Mouse (Mus musculus) Patski (cell line): Measurements from ENCODE around the gene Mef2a. TPM values are rescaled to one million over a fixed set of nuclear protein-coding genes. Genes with fewer than 3 reads are reported as not detected.

ENCODE experiments used
- ATAC-seq: fragments of 100-300 bp; one replicate; pipeline ENCODE4 v1.8.0; 2021
- CTCF ChIA-PET: fragments of 350-600 bp; sonication (Branson Sonifier 250); formaldehyde crosslinking; loops from one replicate; lab custom pipeline; 2022; ENCODE audit warnings: inconsistent platforms; lab: Charles Lee
- POLR2A ChIA-PET: fragments of 350-600 bp; sonication (Branson Sonifier 250); formaldehyde crosslinking; loops from one replicate; lab custom pipeline; 2022; ENCODE audit warnings: antibody characterized with exemption, inconsistent platforms; lab: Charles Lee
- DNase-seq: peaks from one replicate; pipeline ENCODE4 v3.0.0-alpha.2; 2011; ENCODE audit warnings: low read depth, low spot score
- H3K27me3 ChIP-seq: fragments of 371-371 bp; one replicate; pipeline ENCODE4 v1.5.1; 2021
- CTCF ChIP-seq: fragments of 100-300 bp; IDR thresholded peaks from one replicate; pipeline ENCODE4 v1.5.1; 2021
- in situ Hi-C: fragments of 300-500 bp; cut with MboI; formaldehyde crosslinking; loops from 3 replicates; pipeline ENCODE4 v1.11.1; 2018; ENCODE audit warnings: low pct_unique_long_range_greater_than_20kb, mixed read lengths
- polyA plus RNA-seq: library from polyadenylated mRNA; unstranded; gene quantifications from one replicate; pipeline ENCODE4 v1.2.3, GENCODE M21; 2021

The Mef2a gene
- polyA plus RNA-seq, 1 experiment from 2014 or later = 48.0 TPM

DNA sequence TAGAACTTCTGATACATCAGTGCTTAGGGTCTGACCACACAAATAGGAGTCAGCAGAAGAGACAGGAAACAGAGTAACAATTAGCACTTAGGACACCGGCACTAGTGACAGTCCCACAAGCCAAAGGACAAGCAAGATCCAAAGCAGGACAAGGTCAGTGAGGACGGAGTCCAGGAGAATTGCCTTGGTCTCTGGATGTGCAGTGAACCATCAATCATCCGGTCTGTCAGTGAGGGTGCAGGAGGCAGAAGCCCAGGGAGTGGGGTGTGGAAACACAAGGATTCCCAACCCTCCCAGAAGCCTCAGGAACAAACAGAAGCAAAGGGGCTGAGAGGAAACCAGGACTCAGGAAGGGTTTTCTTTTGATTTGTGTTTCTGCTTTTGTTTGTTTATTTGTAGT is 169.0 kb downstream of the Mef2a start:
- CTCF ChIA-PET = no interaction called here
- peaks cover 6% of the 10 kb centered on the region for H3K27me3 ChIP-seq
- ATAC-seq (no peak), DNase-seq (no peak)
- no peak for TF ChIP-seq CTCF
- POLR2A ChIA-PET = no interaction called here
- in situ Hi-C loops = no loop called here

DNA sequence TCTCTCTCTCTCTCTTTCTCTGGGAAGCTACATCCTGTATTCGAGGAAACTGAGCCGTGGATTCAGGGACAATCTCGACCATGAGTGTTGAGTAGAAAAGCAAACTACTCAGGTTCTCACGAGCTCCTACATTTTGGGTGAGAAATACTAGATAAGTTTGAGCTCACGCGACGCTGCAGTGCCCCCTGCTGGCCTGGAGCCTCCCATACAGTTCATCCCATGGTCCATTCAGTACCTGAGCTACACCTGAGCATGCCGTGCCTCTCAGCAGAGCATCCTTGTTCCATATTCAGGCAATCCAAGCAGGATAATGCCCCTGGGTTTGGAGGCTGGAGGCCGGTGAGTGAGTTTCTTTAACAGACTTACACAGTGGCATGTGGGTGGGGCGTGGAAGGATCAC is 173.2 kb downstream of the Mef2a start:
- DNase-seq = no peak
- peaks cover 5% of the 10 kb centered on the region for H3K27me3 ChIP-seq
- peak; percentile 77 for TF ChIP-seq CTCF
- CTCF ChIA-PET = interaction anchor here (0.5 to 2.1 kb wide), 12 partner anchors 9 to 489 kb away, joined by 3 to 15 read pairs (median 4); no protein-coding TSS in a partner anchor
- in situ Hi-C loops = loop anchor here (5.0 to 10.0 kb wide), 2 partner anchors 352 to 485 kb away; no protein-coding TSS in a partner anchor
- POLR2A ChIA-PET = no interaction called here
- ATAC-seq = no peak

DNA sequence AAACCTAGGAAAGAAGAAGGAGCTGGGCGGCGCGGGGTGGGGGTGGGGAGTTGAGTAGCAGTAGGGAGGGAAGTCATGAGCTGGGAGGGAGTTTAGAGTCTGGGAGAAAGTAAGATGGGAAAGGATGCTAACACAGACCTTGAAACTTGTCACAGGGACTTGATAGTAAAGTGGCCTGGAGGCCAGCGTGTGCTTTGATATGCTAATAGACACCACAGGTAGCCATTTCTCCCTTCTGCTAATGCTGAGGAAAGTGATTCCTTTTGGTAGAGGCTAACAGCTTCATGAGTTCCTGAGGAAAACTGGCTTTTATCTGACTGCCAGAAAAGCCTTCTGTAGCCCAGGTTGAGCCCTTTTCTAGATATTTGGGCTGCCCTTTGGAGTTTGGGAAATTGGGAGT is 188.9 kb downstream of the Mef2a start:
- no peak for TF ChIP-seq CTCF
- POLR2A ChIA-PET = no interaction called here

More for the DNA sequence above, 188.9 kb downstream of the Mef2a start:
- ATAC-seq (no peak), DNase-seq (no peak)
- peaks cover 24% of the 10 kb centered on the region for H3K27me3 ChIP-seq
- in situ Hi-C loops = no loop called here
- CTCF ChIA-PET = no interaction called here

Other genes with a start within 250 kb of the Mef2a start
- 10.3 TPM for gene Lysmd4, start 150.3 kb downstream of the Mef2a start, polyA plus RNA-seq